Mouse (Mus musculus) CH12.LX (cell line): Measurements from ENCODE around the gene Unk. TPM values are rescaled to one million over a fixed set of nuclear protein-coding genes. Genes with fewer than 3 reads are reported as not detected.
A peak's percentile ranks its signal among the peaks of the same experiment; 100 is the strongest.

Source experiments
- DNase-seq: peaks from one replicate; pipeline ENCODE4 v3.0.0-alpha.2; 2013; ENCODE audit errors: extremely low read depth
- H3K27ac ChIP-seq: 2 replicates; pipeline ENCODE4 v1.5.1; 2012; ENCODE audit warnings: low read depth, mild to moderate bottlenecking, control low read depth, moderate library complexity; ENCODE audit not compliant: insufficient read depth
- H3K27me3 ChIP-seq: replicated peaks from 2 replicates; pipeline ENCODE3; 2012; ENCODE audit warnings: inconsistent platforms
- H3K36me3 ChIP-seq, 2 experiments: replicated peaks in 1 of 2; 2 replicates each; pipeline versions ENCODE3 to v1.6.1; 2012; ENCODE audit warnings: inconsistent platforms in 1 of 2, low read length in 1 of 2, mild to moderate bottlenecking in 1 of 2, mixed read lengths in 1 of 2, moderate library complexity in 1 of 2; ENCODE audit not compliant: control insufficient read depth in 1 of 2, insufficient read depth in 1 of 2
- H3K4me1 ChIP-seq, 2 experiments: 2 replicates each; pipeline ENCODE4 v1.6.1; 2012; ENCODE audit warnings: inconsistent platforms in 1 of 2, moderate library complexity in 1 of 2; ENCODE audit not compliant: insufficient read depth in 2 of 2, control insufficient read depth in 1 of 2
- H3K4me2 ChIP-seq: 2 replicates; pipeline ENCODE4 v1.6.1; 2012; ENCODE audit warnings: low read depth, mild to moderate bottlenecking, control low read depth; ENCODE audit not compliant: poor library complexity, insufficient read depth, severe bottlenecking
- H3K4me3 ChIP-seq, 3 experiments: fragments of 150-350 bp in 1 of 3; sonication (generic) in 1 of 3; replicated peaks in 1 of 3; 2 replicates each; pipeline versions ENCODE3 to v1.5.1; 2011 to 2012; ENCODE audit warnings: low read depth in 2 of 3, low read length in 2 of 3, mild to moderate bottlenecking in 2 of 3, moderate library complexity in 2 of 3, control low read depth in 1 of 3, improper control_type of control experiment in 1 of 3, inconsistent platforms in 1 of 3, mixed read lengths in 1 of 3; ENCODE audit not compliant: poor library complexity in 1 of 3
- H3K79me2 ChIP-seq: replicated peaks from 2 replicates; pipeline ENCODE4 v1.6.1; 2012; ENCODE audit warnings: mild to moderate bottlenecking, moderate library complexity; ENCODE audit not compliant: control insufficient read depth, poor library complexity, insufficient read depth, severe bottlenecking; ENCODE audit errors: extremely low read depth
- H3K9ac ChIP-seq: 2 replicates; pipeline ENCODE4 v1.6.1; 2012; ENCODE audit warnings: low read depth, mild to moderate bottlenecking, control low read depth, moderate library complexity; ENCODE audit not compliant: insufficient read depth
- H3K9me3 ChIP-seq: replicated peaks from 2 replicates; pipeline ENCODE3; 2012; ENCODE audit warnings: low read length, inconsistent platforms, mixed read lengths
- BHLHE40 ChIP-seq: IDR thresholded peaks from 2 replicates; pipeline ENCODE4 v1.6.1; 2011; ENCODE audit warnings: mild to moderate bottlenecking, low read depth, low read length, improper control_type of control experiment
- E2F4 ChIP-seq: IDR thresholded peaks from 2 replicates; pipeline ENCODE4 v1.6.1; 2011; ENCODE audit warnings: low read depth, low read length, improper control_type of control experiment; ENCODE audit not compliant: insufficient replicate concordance
- ELF1 ChIP-seq: IDR thresholded peaks from 2 replicates; pipeline ENCODE4 v1.6.1; 2014; ENCODE audit warnings: low read depth, mild to moderate bottlenecking, inconsistent platforms, low read length, improper control_type of control experiment
- EP300 ChIP-seq: IDR thresholded peaks from 2 replicates; pipeline ENCODE4 v1.6.1; 2011; ENCODE audit warnings: low read length, improper control_type of control experiment
- ETS1 ChIP-seq: conservative IDR thresholded peaks from 2 replicates; pipeline ENCODE4 v1.6.1; 2012; ENCODE audit warnings: low read depth, mild to moderate bottlenecking, inconsistent platforms, low read length, improper control_type of control experiment, moderate library complexity
- GABPA ChIP-seq: IDR thresholded peaks from 2 replicates; pipeline ENCODE4 v1.6.1; 2012; ENCODE audit warnings: low read depth, low read length, improper control_type of control experiment, inconsistent platforms; ENCODE audit not compliant: insufficient replicate concordance
- JUN ChIP-seq: IDR thresholded peaks from 2 replicates; pipeline ENCODE4 v1.6.1; 2011; ENCODE audit warnings: low read depth, mild to moderate bottlenecking, low read length, improper control_type of control experiment, moderate library complexity; ENCODE audit not compliant: insufficient read depth
- MAFK ChIP-seq: IDR thresholded peaks from 2 replicates; pipeline ENCODE4 v1.6.1; 2011; ENCODE audit warnings: low read length, improper control_type of control experiment; ENCODE audit not compliant: insufficient replicate concordance
- MAX ChIP-seq: IDR thresholded peaks from 2 replicates; pipeline ENCODE4 v1.6.1; 2011; ENCODE audit warnings: low read length, improper control_type of control experiment
- MAZ ChIP-seq: IDR thresholded peaks from 2 replicates; pipeline ENCODE4 v1.6.1; 2012; ENCODE audit warnings: low read depth, mild to moderate bottlenecking, inconsistent platforms, low read length, improper control_type of control experiment, moderate library complexity
- MEF2A ChIP-seq: IDR thresholded peaks from 2 replicates; pipeline ENCODE4 v1.6.1; 2014; ENCODE audit warnings: low read depth, mild to moderate bottlenecking, inconsistent platforms, low read length, improper control_type of control experiment, borderline replicate concordance
- MYC ChIP-seq: IDR thresholded peaks from 2 replicates; pipeline ENCODE4 v1.6.1; 2011; ENCODE audit warnings: low read depth, mild to moderate bottlenecking, improper control_type of control experiment, low read length
- NELFE ChIP-seq: IDR thresholded peaks from 2 replicates; pipeline ENCODE4 v1.6.1; 2011; ENCODE audit warnings: low read depth, low read length, improper control_type of control experiment
- NRF1 ChIP-seq: IDR thresholded peaks from 2 replicates; pipeline ENCODE4 v1.6.1; 2014; ENCODE audit warnings: low read depth, mild to moderate bottlenecking, inconsistent platforms, low read length, improper control_type of control experiment, moderate library complexity
- RAD21 ChIP-seq: IDR thresholded peaks from 2 replicates; pipeline ENCODE4 v1.6.1; 2011; ENCODE audit warnings: low read depth, mild to moderate bottlenecking, low read length, improper control_type of control experiment, moderate library complexity
- RCOR1 ChIP-seq: conservative IDR thresholded peaks from 2 replicates; pipeline ENCODE4 v1.6.1; 2012; ENCODE audit warnings: low read depth, mild to moderate bottlenecking, inconsistent platforms, low read length, improper control_type of control experiment
- TBP ChIP-seq: conservative IDR thresholded peaks from 2 replicates; pipeline ENCODE4 v1.6.1; 2011; ENCODE audit warnings: low read depth, low read length, improper control_type of control experiment
- TCF12 ChIP-seq: IDR thresholded peaks from 2 replicates; pipeline ENCODE4 v1.6.1; 2014; ENCODE audit warnings: low read depth, mild to moderate bottlenecking, inconsistent platforms, low read length, improper control_type of control experiment
- USF1 ChIP-seq: IDR thresholded peaks from 2 replicates; pipeline ENCODE4 v1.6.1; 2014; ENCODE audit warnings: low read depth, mild to moderate bottlenecking, inconsistent platforms, low read length, improper control_type of control experiment
- USF2 ChIP-seq: conservative IDR thresholded peaks from 2 replicates; pipeline ENCODE4 v1.6.1; 2011; ENCODE audit warnings: low read depth, low read length, improper control_type of control experiment
- ZC3H11A ChIP-seq: IDR thresholded peaks from 2 replicates; pipeline ENCODE4 v1.6.1; 2012; ENCODE audit warnings: low read depth, mild to moderate bottlenecking, inconsistent platforms, low read length, improper control_type of control experiment
- ZMIZ1 ChIP-seq: IDR thresholded peaks from 2 replicates; pipeline ENCODE4 v1.6.1; 2012; ENCODE audit warnings: low read depth, mild to moderate bottlenecking, inconsistent platforms, low read length, improper control_type of control experiment
- dilution Hi-C: fragments of 300-500 bp; cut with MboI; formaldehyde crosslinking; loops from 2 replicates; pipeline ENCODE4 v1.14.3; 2020; ENCODE audit warnings: low sequenced_read_pairs; ENCODE audit not compliant: extremely low pct_unique_long_range_greater_than_20kb, extremely low pct_ligation_motif_present
- in situ Hi-C: fragments of 300-500 bp; cut with MboI; formaldehyde crosslinking; loops from 3 replicates; pipeline ENCODE4 v1.14.3; 2019; ENCODE audit warnings: low sequenced_read_pairs, low pct_ligation_motif_present, low pct_unique_long_range_greater_than_20kb, mixed read lengths
- polyA plus RNA-seq: library from polyadenylated mRNA; unstranded; fragments of >175 nt; gene quantifications from 2 replicates; pipeline ENCODE4 v1.2.1, GENCODE M21; 2012; ENCODE audit warnings: low read depth; ENCODE audit not compliant: insufficient read length
- total RNA-seq, 2 experiments: library from RNA; depleted of rRNA; stranded (reverse); fragments of 300-350 nt in 1 of 2; fragments of >200 nt in 1 of 2; gene quantifications; 2 replicates each; pipeline ENCODE4 v1.2.3; 2012 to 2014

Unk gene
- total and polyA plus RNA-seq, 3 experiments = 20.9 to 35.0 (median 24.7) TPM

DNA sequence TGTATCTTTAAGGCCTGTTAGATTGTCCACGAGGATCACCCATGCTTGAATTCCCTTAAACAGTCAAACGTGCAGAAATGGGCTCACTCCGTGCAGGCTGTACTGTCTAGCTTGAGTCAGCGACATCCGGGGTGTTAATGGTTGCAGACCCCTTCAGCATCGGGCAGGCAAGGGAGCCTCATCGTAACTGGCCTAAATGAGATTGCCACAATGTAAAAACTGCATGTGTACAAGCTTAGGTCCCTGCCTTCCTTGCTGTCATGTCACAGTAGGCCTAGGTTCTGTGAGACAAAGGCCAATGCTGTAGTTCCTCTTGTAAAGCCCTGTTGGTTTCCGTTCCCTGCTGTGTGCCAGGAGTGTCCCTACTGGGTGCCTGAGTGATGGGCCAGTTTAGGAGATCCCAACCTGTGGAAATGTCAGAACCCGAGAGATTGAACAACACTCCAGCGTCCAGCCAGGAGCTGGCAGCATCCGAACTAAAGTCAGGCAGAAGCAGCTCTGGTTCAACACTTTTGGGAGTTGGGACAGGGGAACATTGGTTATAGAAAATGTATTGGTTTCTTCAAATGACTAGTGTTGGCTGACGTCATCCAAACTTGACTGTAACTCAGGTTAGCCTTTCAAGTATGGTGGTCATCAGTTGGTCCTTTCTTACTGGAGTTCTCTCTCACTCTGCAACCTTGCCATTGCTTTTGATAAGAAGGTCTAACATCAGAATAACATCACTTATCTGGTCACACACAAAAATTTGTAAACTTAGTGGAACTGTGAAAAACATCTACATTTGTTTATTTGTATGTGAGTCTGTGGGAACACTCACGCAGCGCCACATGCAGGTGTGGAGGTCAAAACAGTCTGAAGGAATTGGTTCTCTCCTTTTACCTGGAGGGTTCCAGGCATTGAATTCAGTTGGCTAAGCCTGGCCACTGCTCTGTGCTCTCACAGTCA is 1.1 kb downstream of the Unk start (continued):
- TF ChIP-seq TCF12 (peak; percentile 16; the same call in 1 of the 2 replicates), EP300 (peak; percentile 66; the same call in 1 of the 2 replicates), NRF1 (peak; percentile 38; the same call in 1 of the 2 replicates), RCOR1 (peak; percentile 64; the same call in 1 of the 2 replicates), MEF2A (peak; percentile 55; the same call in 1 of the 2 replicates), ZMIZ1 (peak; percentile 69), ELF1 (0 out of 2 replicates have a peak, but pooled peaks have one; percentile 8)

DNA sequence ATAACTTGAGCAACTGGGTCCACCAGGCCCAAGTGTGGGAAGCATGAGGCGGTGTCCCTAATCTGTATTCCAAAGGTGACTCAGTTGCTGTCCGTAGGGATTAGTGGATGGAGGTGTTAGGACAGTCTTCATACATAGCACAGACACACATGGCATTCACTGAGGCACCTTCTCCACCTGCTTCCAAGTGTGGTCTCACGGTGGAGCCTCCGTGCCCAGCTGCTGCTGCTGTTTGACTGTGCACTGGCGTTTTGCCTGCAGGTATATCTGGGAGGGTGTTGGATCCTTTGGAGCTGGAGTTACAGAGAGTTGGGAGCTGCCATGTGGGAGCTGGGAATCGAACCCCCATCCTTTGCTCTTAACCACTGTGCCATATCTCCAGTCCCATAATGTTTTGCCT is 4.5 kb downstream of the Unk start:
- H3K4me3 ChIP-seq = no peak overlapping the region
- TF ChIP-seq MAX (no peak), MYC (no peak), BHLHE40 (no peak), TBP (no peak), TCF12 (no peak), GABPA (no peak), ELF1 (no peak), ZC3H11A (no peak), JUN (no peak), USF2 (no peak), E2F4 (no peak), RAD21 (no peak), USF1 (no peak), NELFE (no peak), MAZ (no peak), MAFK (no peak), ETS1 (no peak)
- in situ Hi-C loops (loop anchor here (5.0 kb wide), 1 partner anchor 33 kb away; no protein-coding TSS in a partner anchor), dilution Hi-C loops (no loop called here)
- H3K9me3 ChIP-seq = no peaks in the 10 kb centered on the region
- H3K36me3 ChIP-seq = peaks cover 19 to 56% of the 10 kb centered on the region in 2 experiments
- H3K4me1 ChIP-seq = peaks cover 0 to 26% of the 10 kb centered on the region in 2 experiments; a peak in 2 of 4 replicates
- no peak overlapping the region for H3K27ac ChIP-seq
- H3K4me2 ChIP-seq = no peak overlapping the region
- peaks cover 84% of the 10 kb centered on the region for H3K79me2 ChIP-seq
- no peaks in the 10 kb centered on the region for H3K27me3 ChIP-seq
- no peak for DNase-seq
- no peak overlapping the region for H3K9ac ChIP-seq
